Mouse (Mus musculus): ENCODE data around the gene Gns.

GRCm38 (mm10) chr10:121385695-121386094, 20.8 kb downstream of the Gns start:
- TF ChIP-seq CTCF (IDR thresholded peaks at IDR 0.05; ENCODE audit: control insufficient read depth, insufficient read depth, insufficient read length) (no peak), MYOG (IDR thresholded peaks at IDR 0.05; ENCODE audit: control insufficient read depth, extremely low read depth, insufficient read length) (no peak), USF1 (IDR thresholded peaks at IDR 0.05; ENCODE audit: low read depth) (no peak), CEBPB (IDR thresholded peaks at IDR 0.05; ENCODE audit: low read depth) (no peak), MYOD1 (IDR thresholded peaks at IDR 0.05; ENCODE audit: control insufficient read depth, insufficient read length, low read depth) (no peak), MAX (IDR thresholded peaks at IDR 0.05) (no peak), FOSL1 (IDR thresholded peaks at IDR 0.05; ENCODE audit: insufficient read depth, low read length, poor library complexity, severe bottlenecking) (no peak)
